Mouse (Mus musculus) testis, postnatal 10 days (tissue): ENCODE results near the gene Prpf6.
A peak's percentile ranks its signal among the peaks of the same experiment; 100 is the strongest.

Experiments used
- DNase-seq: peaks from one replicate; pipeline ENCODE4 v3.0.0; 2021; ENCODE audit warnings: low spot score

Gene Prpf6

DNA sequence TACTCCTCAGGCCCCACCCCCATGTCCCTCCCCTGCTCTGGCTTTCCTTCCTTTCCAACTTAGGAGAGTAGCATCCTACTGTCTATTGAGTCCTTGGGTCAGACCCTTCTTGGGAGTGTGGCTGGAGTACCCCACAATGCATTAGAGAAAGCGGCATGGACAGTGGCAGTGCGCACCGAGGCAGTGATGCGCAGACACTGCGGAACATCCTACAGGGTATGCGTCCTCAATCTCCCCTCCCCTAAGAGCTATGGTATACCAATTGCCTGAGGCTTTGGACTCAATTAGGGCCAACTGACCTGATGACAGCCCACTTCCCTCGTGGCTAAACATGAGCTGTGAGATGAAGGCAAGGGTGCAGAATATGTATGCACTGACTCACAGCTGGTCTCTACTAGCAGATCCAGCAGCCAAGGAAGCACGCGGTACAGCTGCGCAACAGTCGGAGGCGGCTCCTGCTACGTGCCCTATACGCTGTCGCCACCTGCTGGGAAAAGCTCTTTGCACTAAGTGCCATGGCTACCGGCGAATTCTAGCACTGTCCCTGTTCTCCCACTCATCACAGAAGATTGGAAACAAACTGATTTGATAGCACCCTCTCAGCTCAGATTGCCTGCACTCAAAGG is 67.4 kb downstream of the Prpf6 start:
- peak; percentile 87 for DNase-seq

- DNase-seq, result peak; percentile 90
Observed at GRCm38 (mm10) chr2:181659609-181660055, 68.0 kb downstream of the Prpf6 start.

DNA sequence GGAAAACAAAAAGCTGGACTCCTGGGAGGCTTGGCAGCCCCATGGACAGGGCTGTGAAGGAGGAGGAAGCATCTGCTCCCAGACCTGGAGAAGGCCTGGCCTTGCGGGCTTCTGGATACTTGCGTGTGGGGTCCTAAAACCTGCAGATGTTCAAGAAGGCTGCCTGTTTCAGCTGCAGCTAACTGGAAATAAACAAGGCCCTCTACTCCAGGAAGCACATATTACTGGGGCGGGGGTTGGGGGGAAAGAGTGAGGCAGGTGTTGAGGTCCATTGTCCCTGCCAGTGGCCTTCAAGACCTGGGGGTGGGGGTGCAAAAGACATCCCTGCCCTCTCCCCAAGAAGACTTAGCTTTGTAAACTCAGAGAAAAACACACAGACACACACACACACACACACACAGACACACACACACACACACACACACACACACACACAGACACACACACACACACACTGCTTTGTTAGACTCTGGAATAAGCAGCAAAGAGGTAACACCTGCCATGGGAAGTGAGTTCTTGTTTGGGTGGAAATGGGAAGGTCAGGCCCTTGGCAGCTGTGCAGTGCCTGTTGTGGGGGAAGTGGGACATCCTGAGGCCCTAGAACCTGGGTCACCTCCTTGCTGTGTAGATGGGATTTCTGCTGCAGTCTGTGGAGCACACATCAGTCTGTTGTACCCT is 71.1 kb downstream of the Prpf6 start:
- no peak for DNase-seq

- peak; percentile 46 for DNase-seq
Observed at GRCm38 (mm10) chr2:181663298-181663630, 71.6 kb downstream of the Prpf6 start.

- peak; percentile 62 for DNase-seq
Observed at GRCm38 (mm10) chr2:181670285-181670912, 78.7 kb downstream of the Prpf6 start.

DNA sequence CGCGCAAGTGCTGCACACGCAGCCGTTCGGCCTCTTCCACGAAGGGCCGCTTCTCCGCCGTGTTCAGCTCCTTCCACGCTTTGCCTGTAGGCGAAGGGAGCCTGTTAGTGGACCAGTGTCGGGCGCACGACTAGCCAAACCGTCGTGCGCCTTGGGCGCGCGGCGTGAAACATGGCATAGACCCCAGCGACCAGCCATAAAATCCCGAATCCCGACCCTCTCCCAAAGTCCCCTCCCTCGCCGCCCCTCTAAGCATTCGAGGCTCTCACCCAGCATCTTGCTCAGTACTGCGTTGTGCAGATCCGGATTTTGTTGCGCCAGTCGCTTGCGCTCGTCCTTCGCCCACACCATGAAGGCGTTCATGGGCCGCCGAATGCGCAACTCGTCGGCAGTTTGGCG is 79.2 kb downstream of the Prpf6 start:
- peak; percentile 53 for DNase-seq

DNA sequence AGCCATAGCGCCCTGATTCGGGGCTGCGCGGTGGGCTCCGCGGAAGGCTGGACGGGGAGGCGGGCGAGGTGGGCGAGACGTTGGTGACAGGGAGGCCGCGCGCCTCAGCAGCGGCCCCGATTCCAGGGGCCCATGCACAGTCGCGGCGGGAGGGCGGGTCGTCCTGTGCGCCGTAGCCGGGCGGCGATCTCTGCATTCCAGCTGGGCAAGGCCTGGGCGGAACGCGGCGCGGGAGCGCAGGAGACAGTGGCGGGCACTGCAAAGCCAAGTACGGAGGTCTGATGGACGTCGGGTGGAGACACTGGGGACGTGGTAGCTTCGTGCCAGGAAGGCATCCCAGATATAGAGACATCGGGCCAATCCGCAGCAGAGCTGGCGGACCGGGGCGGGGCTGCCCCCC is 79.7 kb downstream of the Prpf6 start, which contains the start of gene Sox18:
Gene Sox18, minus strand, starts transcription at position 315 of the 400 bp plus-strand sequence.
- DNase-seq, result peak; percentile 67

- peak; percentile 42 for DNase-seq
Observed at GRCm38 (mm10) chr2:181671984-181672383, 80.3 kb downstream of the Prpf6 start.

- DNase-seq, result peak; percentile 75
Observed at GRCm38 (mm10) chr2:181673501-181673900, 81.8 kb downstream of the Prpf6 start.

DNA sequence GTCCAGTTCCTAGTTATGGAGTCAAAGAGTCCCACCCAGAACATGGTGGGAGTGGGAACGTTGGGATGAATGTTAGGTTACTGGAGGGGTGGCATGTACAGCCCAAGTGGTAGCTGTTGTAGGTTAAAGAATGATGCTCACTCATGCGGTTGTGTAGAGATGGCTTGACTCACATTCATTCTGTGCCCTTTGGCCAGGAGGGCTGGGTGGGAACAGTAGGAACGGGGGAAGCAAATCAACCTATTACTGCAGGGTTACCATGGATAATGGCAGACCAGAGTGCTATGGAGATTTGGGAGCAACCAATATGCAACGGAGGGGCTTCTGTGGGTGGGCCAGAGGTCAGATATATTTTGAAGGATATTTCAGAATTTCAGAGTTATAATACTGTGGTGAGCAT is 83.3 kb downstream of the Prpf6 start:
- DNase-seq, result no peak

DNA sequence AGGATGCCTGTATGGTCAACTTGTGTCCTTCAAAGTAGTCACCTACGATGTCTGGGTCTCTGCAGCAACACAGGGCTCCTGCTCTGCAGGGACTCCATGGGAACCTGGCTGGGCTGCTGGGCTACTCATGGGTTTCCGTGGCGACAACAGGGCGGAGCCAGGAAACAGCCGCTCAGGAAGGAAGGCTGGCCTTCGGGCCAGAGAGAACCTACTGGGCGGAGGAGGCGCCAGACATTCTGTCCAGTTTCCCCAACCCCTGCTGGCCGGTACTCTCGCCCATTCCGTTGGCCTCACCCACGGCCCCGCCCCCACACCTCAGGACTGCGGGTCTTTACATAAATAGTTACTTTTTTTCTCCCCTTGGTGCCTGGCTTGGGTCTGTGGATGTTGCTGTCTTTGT is 83.8 kb downstream of the Prpf6 start:
- DNase-seq, result peak; percentile 88

GRCm38 (mm10) chr2:181676424-181676823 is 84.8 kb downstream of the Prpf6 start:
- no peak for DNase-seq

GRCm38 (mm10) chr2:181677096-181677754 is 85.6 kb downstream of the Prpf6 start:
- DNase-seq, result no peak

DNA sequence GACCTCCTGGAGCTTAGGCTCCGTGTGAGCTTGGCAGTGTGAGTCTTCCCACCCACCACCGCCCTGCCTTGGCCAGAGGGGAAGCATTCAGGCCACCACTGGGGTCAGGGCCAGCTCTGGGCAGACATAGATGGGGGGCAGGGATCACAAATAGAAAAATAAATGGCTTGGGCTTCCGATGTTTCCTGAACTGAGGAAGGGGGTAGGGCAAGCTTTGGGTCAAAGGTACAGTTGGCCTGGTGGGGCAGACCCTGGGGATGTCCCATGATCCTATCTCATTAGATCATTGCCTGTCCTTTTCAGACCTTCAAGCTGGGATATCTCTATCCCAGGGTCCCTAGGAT is 86.1 kb downstream of the Prpf6 start:
- DNase-seq, result no peak

DNA sequence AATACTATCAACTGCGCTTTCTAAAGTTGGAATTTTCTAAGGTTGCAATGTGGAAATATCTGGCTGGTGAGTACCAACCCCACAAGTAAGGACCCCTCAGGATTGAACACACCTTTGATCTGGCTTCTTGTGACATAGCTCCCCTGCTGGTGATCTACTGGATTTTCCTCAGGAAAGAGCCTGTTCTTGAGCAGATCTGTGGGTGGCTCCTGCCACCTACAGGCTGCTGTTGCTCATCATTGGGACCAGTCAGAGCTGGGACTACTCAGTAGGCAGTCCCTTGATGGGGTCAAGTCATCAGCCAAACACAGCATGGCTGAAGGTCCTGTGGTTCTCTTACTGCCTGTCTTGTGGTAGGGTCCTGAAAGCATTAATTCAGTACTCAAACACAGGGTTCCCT is 87.1 kb downstream of the Prpf6 start:
- DNase-seq, result peak; percentile 74

DNA sequence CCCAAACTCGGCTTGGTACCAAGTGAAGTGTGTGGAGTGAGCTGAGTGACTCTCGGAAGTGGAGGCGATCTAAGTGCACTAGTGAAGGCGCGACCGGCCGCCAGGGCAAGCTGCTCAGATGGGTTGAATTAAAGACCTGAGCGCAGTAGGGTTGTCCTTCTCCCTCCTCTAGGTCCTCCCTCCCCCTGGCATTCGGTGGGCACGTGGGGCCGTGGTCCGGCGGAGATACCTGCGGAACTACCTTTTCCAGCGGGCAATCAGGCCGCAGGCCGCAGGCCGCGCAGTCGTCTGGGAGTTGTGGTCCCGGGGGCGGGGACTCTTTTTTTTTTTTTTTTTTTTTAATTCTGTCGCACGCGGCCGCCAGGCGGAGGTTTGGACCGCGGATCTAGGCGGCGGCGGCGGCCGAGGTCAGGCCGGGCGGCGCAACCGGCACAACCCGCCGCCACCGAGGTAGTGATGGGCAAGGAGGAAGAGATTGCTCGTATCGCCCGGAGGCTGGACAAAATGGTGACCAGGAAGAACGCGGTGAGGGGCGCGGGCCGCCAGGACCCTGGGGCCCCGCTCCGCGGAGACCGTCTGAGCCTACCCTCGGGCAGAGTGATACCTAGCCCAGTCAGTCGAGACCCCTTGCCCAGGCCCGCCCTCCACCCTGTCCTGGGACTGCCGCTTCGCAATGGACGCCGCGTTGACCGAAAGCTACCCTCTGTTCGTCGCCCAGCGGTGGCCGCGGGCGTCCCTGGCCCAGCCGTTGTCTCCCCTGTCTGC is 88.5 kb downstream of the Prpf6 start, which contains the start of gene Tcea2:
Gene Tcea2, plus strand, starts transcription at position 360 of the 765 bp plus-strand sequence.
- peak; percentile 75 for DNase-seq

DNA sequence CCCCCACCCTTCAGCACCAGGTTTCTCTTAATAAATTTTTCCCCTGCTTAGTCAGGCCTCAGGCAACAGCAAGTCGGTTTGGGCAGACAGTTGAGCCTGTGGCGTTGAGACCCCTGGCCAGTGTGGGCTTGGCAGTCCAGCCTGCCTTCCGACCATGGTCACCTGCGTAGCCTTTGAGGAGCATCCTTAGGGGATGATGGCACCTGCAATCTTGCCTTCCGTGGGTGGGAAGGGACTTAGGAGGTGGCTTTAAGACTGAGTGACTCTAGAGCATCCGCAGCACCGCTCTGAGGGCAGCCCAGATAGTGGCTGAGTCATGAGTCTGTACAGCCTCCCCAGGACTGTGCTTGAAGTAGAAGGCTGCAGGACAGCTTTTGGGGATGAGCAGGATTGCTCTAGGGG is 89.0 kb downstream of the Prpf6 start:
- DNase-seq, result no peak

DNA sequence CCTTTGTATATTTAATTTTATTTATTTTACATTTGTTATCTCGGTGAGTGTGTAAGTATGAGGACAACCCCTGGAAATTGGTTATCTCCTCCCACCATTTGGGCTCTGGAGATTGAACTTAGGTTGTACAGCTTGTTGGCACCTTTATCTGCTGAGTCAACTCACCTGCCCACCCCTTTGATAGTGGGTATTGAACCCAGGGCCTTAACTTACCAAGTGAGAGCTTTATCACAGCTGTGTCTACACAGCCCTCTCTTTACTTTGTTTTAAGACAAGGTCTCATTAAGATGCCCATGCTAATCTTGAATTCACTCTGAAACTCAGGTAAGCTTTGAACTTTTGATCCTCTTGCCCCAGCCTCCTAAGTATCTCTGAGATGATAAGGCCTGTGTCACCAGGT is 90.3 kb downstream of the Prpf6 start:
- no peak for DNase-seq

DNA sequence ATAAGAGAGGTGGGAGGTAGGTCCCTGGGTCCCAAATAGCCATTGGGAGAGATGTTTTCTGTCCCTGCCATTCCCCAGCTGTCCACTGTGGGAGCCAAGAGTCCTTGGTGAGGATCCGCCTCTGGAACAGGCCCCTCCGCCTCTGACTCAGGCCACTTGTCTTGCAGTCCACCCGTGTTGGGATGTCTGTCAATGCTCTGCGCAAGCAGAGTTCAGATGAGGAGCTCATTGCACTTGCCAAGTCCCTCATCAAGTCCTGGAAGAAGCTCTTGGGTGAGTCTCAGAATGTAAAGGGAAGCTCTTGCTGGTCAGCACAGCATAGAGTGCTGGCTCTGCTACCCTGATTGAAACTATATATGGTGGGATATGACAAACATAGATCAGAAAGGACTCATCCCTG is 91.7 kb downstream of the Prpf6 start:
- DNase-seq, result peak; percentile 43

DNA sequence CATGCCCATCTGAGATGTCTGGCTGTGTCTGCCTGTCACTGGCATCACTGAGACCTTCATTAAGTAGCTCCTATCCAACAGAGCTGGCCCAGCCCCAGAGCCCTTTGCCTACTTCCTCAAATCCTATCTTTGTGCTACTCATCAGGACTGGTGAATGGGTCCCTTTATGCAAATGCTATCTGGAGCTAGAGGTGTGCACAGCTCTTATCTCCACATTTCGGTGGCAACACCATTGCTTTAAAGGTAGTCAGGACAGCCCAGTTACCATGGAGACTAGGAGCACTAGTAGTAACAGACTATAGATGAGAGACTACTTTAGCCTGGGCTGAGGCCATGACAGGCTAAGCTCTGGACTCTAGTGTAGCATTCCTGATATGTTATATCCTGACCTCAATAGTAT is 93.0 kb downstream of the Prpf6 start:
- no peak for DNase-seq

DNA sequence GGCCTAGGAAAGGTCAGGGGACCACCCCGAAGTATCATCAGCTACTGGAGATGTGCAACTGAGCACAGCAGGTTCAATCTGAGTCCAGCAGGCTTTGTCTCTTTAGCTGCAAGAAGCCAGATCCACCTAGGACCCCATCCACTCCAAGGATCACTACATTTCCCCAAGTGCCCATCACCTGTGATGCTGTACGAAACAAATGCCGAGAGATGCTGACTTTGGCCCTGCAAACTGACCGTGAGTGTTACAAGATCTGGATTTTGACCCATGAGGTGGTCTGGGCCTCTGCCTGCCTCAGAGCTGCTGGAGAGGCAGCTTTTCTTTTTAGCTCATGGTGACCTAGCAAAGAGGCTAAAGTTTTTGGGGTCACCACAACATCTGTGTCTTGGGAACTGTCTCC is 94.0 kb downstream of the Prpf6 start:
- DNase-seq, result no peak

DNA sequence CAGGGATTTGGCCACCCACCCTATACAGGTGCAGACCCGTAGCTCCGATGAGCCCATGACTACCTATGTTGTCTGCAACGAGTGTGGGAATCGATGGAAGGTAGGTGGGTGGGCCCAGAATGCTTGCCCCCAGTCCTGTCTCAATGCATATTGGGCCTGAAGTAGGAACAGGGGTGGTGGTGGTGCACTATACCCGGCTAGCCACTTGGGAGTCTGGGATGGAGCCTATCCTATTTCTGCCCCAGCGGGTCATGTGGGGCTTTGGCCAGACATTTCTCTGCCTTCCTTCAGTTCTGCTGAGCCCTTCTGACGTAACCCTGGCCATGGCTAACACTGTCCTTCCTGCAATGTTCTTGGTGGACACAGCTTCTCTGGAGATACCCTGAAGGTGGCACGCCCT is 95.9 kb downstream of the Prpf6 start:
- peak; percentile 32 for DNase-seq
